Mouse (Mus musculus): ENCODE measurements around the gene Retnla. TPM values are rescaled to one million over a fixed set of nuclear protein-coding genes. Genes with fewer than 3 reads are reported as not detected.
"Not testable (repeated sequence)": the region's sequence is repeated elsewhere in the genome, so short reads cannot be mapped to it uniquely, and the experiment has no call there.

Retnla gene
- total RNA-seq, 2 experiments from 2014 or later: not detected

- DNase-seq (ENCODE audit: extremely low spot score in 1 of 2, low spot score in 2 of 2): no peak
- intact Hi-C loops (cut with DNase I): no loop called here
Observed at GRCm38 (mm10) chr16:48832055-48832454, 10.3 kb upstream of the Retnla start.

GRCm38 (mm10) chr16:48833626-48834025 lies 8.7 kb upstream of the Retnla start:
- intact Hi-C loops (cut with DNase I); H3K27ac ChIP-seq; H3K4me3 ChIP-seq; DNase-seq (ENCODE audit: extremely low spot score in 1 of 2, low spot score in 2 of 2): not testable (repeated sequence)

More at GRCm38 (mm10) chr16:48832055-48832454, 10.3 kb upstream of the Retnla start:
- Histone ChIP-seq H3K27ac (no peak overlapping the region), H3K4me3 (no peak overlapping the region)
- TF ChIP-seq CTCF (IDR thresholded peaks at IDR 0.05): no peak

- peak in 1 of 2 experiments; percentile 11 for DNase-seq (ENCODE audit: extremely low spot score in 1 of 2, low spot score in 2 of 2)
- no peak overlapping the region for H3K27ac ChIP-seq
- TF ChIP-seq CTCF (IDR thresholded peaks at IDR 0.05): no peak
- no peak overlapping the region for H3K4me3 ChIP-seq
- intact Hi-C loops (cut with DNase I): no loop called here
Observed at GRCm38 (mm10) chr16:48843671-48844386, 1.5 kb downstream of the Retnla start.

GRCm38 (mm10) chr16:48865004-48865403 lies 22.7 kb downstream of the Retnla start:
- H3K4me3 ChIP-seq; DNase-seq (ENCODE audit: extremely low spot score in 1 of 2, low spot score in 2 of 2); intact Hi-C loops (cut with DNase I); H3K27ac ChIP-seq: not testable (repeated sequence)

GRCm38 (mm10) chr16:48867690-48868089 lies 25.3 kb downstream of the Retnla start:
- H3K4me3 ChIP-seq: no peak overlapping the region
- TF ChIP-seq CTCF (IDR thresholded peaks at IDR 0.05): no peak
- no peak overlapping the region for H3K27ac ChIP-seq
- DNase-seq (ENCODE audit: extremely low spot score in 1 of 2, low spot score in 2 of 2): no peak
- intact Hi-C loops (cut with DNase I): no loop called here

- H3K4me3 ChIP-seq: no peak overlapping the region
- DNase-seq (ENCODE audit: extremely low spot score in 1 of 2, low spot score in 2 of 2): no peak
Observed at GRCm38 (mm10) chr16:48868663-48869062, 26.3 kb downstream of the Retnla start.

GRCm38 (mm10) chr16:48869671-48870070 lies 27.3 kb downstream of the Retnla start:
- no peak overlapping the region for H3K27ac ChIP-seq
- H3K4me3 ChIP-seq: no peak overlapping the region
- TF ChIP-seq CTCF (IDR thresholded peaks at IDR 0.05): no peak
- no peak for DNase-seq (ENCODE audit: extremely low spot score in 1 of 2, low spot score in 2 of 2)
- intact Hi-C loops (cut with DNase I): no loop called here

More at GRCm38 (mm10) chr16:48868663-48869062, 26.3 kb downstream of the Retnla start:
- H3K27ac ChIP-seq: no peak overlapping the region
- TF ChIP-seq CTCF (IDR thresholded peaks at IDR 0.05): no peak
- intact Hi-C loops (cut with DNase I): no loop called here

- intact Hi-C loops (cut with DNase I): no loop called here
- Histone ChIP-seq H3K4me3 (no peak overlapping the region), H3K27ac (no peak overlapping the region)
- DNase-seq (ENCODE audit: extremely low spot score in 1 of 2, low spot score in 2 of 2): no peak
- TF ChIP-seq CTCF (IDR thresholded peaks at IDR 0.05): no peak
Observed at GRCm38 (mm10) chr16:48871754-48872153, 29.4 kb downstream of the Retnla start.

GRCm38 (mm10) chr16:48872321-48872720 lies 30.0 kb downstream of the Retnla start, which contains the start of gene Retnlg:
Retnlg (plus strand) TSS chr16:48872621.
- intact Hi-C loops (cut with DNase I): no loop called here
- no peak for TF ChIP-seq CTCF (IDR thresholded peaks at IDR 0.05)
- Histone ChIP-seq H3K4me3 (no peak within 1 kb of the TSS), H3K27ac (no peak within 1 kb of the TSS)
- DNase-seq (ENCODE audit: extremely low spot score in 1 of 2, low spot score in 2 of 2): no peak

- no peak overlapping the region for H3K4me3 ChIP-seq
- TF ChIP-seq CTCF (IDR thresholded peaks at IDR 0.05): no peak
- intact Hi-C loops (cut with DNase I): no loop called here
- no peak for DNase-seq (ENCODE audit: extremely low spot score in 1 of 2, low spot score in 2 of 2)
- H3K27ac ChIP-seq: no peak overlapping the region
Observed at GRCm38 (mm10) chr16:48890733-48891132, 48.4 kb downstream of the Retnla start.

Other genes with a start within 250 kb of the Retnla start
- under 1 TPM in 1 of 2 experiments, not detected in 1; 0.19 TPM for gene Trat1, start 70.5 kb upstream of the Retnla start, total RNA-seq (2021)
- gene Retnlb, start 25.7 kb upstream of the Retnla start, total RNA-seq (2021): not detected
- under 1 TPM in 1 of 2 experiments, not detected in 1; 0.63 TPM for gene Retnlg, start 30.1 kb downstream of the Retnla start, total RNA-seq (2021)
- 10 to 100 TPM; 75.5 to 82.6 TPM for gene Dzip3, start 151.6 kb downstream of the Retnla start, total RNA-seq (2021)
- gene Cip2a, start 151.6 kb downstream of the Retnla start, total RNA-seq (2021): 1 to 10 TPM; 2.6 to 2.9 TPM
- under 1 TPM; 0.48 to 0.63 TPM for gene Myh15, start 214.9 kb downstream of the Retnla start, total RNA-seq (2021)

All from left cerebral cortex, adult 2 months (tissue).